Mouse (Mus musculus) brain, embryonic 14.5 days (tissue): ENCODE measurements at regions not wholly inside any gene's neighbourhood (a gene's known extent, or its start where the extent isn't known, plus 50 kb on each side); places are given as distances from the start of the nearest gene placed in this dataset.

Experiments used
- DNase-seq: peaks from one replicate; pipeline ENCODE4 v3.0.0-alpha.2; 2011; ENCODE audit warnings: low read depth
- CTCF ChIP-seq: fragments of 200-500 bp; IDR thresholded peaks from 2 replicates; pipeline ENCODE4 v1.5.1; 2012; ENCODE audit warnings: inconsistent platforms, mild to moderate bottlenecking, moderate library complexity, borderline replicate concordance; ENCODE audit not compliant: insufficient read depth, insufficient read length; ENCODE audit errors: extremely low read depth
- POLR2A ChIP-seq: fragments of 200-500 bp; IDR thresholded peaks from 2 replicates; pipeline ENCODE4 v1.6.1; 2012; ENCODE audit warnings: mild to moderate bottlenecking, inconsistent platforms, borderline replicate concordance; ENCODE audit not compliant: poor library complexity, insufficient read depth, insufficient read length, severe bottlenecking; ENCODE audit errors: extremely low read depth

- peak; percentile 73 for DNase-seq
- TF ChIP-seq POLR2A (no peak), CTCF (no peak)
Measured at GRCm38 (mm10) chr14:120224202-120224846, 51.1 kb upstream of the Mbnl2 start.

DNA sequence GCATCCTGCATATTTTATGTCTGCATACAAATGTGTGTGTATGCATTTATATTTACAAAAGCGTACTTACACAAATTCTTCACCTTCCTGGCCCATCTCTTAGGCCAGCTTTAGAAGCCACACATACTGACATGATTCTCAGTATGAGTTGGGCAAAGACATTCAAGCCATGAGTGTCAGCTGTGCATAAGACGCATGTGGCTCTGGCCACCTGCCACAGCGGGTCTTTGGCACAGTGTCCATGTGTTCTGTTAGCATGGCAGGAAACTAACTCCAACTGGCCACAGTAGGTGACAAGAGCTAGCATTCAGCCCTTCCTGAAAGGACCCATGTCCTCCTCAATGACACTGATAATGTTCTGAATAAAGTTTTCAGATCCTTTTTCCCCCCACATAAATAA lies 49.8 kb upstream of the Mbnl2 start:
- TF ChIP-seq POLR2A (no peak), CTCF (no peak)

More for the DNA sequence above, 49.8 kb upstream of the Mbnl2 start:
- DNase-seq, result peak; percentile 42
